Mouse (Mus musculus): Measurements from ENCODE around the gene Olfr455. TPM values are rescaled to one million over a fixed set of nuclear protein-coding genes. Genes with fewer than 3 reads are reported as not detected.

Olfr455 gene
- total RNA-seq, 1 experiment, result not detected

DNA sequence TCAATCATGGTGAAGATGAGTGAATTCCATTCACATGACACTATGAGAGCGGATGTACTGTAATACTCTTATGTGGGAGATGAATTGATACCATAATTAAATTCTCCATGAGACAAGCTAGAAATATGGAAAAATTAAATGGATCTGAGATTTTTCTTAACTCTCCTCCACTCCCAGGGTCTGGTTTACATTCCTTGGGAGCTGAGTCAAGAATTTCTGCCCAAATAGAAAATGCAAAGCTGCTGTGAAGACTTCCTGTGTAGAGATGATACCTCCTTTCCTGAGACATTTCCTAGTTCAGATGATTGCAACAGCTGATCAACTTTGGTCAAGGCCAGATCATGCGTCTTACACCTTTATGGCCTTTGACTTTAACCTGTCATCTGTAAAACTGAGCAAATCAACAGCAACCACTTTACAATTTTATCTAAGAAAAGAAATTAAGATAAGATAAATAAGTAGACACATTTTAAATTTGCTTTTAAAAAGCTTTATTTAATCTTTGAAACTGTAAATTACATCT lies 18.8 kb upstream of the Olfr455 start:
- Histone ChIP-seq H3K36me3 (ENCODE audit: control insufficient read depth, insufficient read depth, low read length, poor library complexity, severe bottlenecking) (no peaks in the 10 kb centered on the region), H3K4me1 (ENCODE audit: control insufficient read depth in 2 of 2, insufficient read depth in 2 of 2, low read length in 2 of 2, poor library complexity in 1 of 2) (no peaks in the 10 kb centered on the region), H3K27ac (ENCODE audit: insufficient read depth, low read depth, low read length, poor library complexity, severe bottlenecking) (no peak overlapping the region), H3K9ac (ENCODE audit: insufficient read depth, low read depth, low read length, poor library complexity, severe bottlenecking) (no peak overlapping the region), H3K4me3 (ENCODE audit: insufficient read depth in 1 of 2, low read depth in 1 of 2, low read length in 2 of 2, poor library complexity in 1 of 2, severe bottlenecking in 1 of 2) (no peak overlapping the region), H3K9me3 (ENCODE audit: control insufficient read depth, insufficient read depth, low read depth, low read length) (no peaks in the 10 kb centered on the region)
- in situ Hi-C loops (cut with MboI; ENCODE audit: low sequenced_read_pairs in 2 of 2, unreplicated experiment in 2 of 2), result no loop called here
- no peak for DNase-seq (ENCODE audit: low read depth, low spot score)
- no peak for TF ChIP-seq ZNF384 (IDR thresholded peaks at IDR 0.05; ENCODE audit: low read depth, low read length)
- TF ChIP-seq MAFK (IDR thresholded peaks at IDR 0.05; ENCODE audit: insufficient read depth, low read depth, low read length), result no peak
- TF ChIP-seq HCFC1 (IDR thresholded peaks at IDR 0.05; ENCODE audit: borderline replicate concordance, insufficient read depth, low read length), result no peak
- TF ChIP-seq CHD2 (IDR thresholded peaks at IDR 0.05; ENCODE audit: low read depth, low read length), result no peak
- no peak for TF ChIP-seq ZC3H11A (IDR thresholded peaks at IDR 0.05; ENCODE audit: borderline replicate concordance, low read depth, low read length)

DNA sequence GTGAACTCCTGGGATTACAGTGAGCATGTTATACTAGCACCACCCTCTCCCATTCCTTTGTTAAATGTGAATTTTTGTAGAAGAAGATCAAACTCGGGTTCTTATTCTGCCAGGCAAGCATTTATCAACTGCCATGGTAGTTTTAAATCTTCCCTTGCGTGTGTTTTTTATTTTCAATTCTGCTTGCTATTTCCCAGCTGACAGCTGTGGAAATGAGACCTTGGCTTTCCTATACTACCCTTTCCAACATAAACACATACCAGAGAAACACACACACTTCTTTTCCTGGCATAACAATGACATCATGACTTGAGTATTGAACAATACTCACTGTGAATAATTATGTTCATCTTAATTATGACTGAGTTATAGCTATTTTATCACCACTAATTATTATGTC lies 14.9 kb upstream of the Olfr455 start:
- Histone ChIP-seq H3K27ac (ENCODE audit: insufficient read depth, low read depth, low read length, poor library complexity, severe bottlenecking) (no peak overlapping the region), H3K9me3 (ENCODE audit: control insufficient read depth, insufficient read depth, low read depth, low read length) (no peaks in the 10 kb centered on the region), H3K36me3 (ENCODE audit: control insufficient read depth, insufficient read depth, low read length, poor library complexity, severe bottlenecking) (no peaks in the 10 kb centered on the region), H3K4me3 (ENCODE audit: insufficient read depth in 1 of 2, low read depth in 1 of 2, low read length in 2 of 2, poor library complexity in 1 of 2, severe bottlenecking in 1 of 2) (no peak overlapping the region), H3K9ac (ENCODE audit: insufficient read depth, low read depth, low read length, poor library complexity, severe bottlenecking) (no peak overlapping the region), H3K4me1 (ENCODE audit: control insufficient read depth in 2 of 2, insufficient read depth in 2 of 2, low read length in 2 of 2, poor library complexity in 1 of 2) (no peaks in the 10 kb centered on the region)
- in situ Hi-C loops (cut with MboI; ENCODE audit: low sequenced_read_pairs in 2 of 2, unreplicated experiment in 2 of 2), result no loop called here
- DNase-seq (ENCODE audit: low read depth, low spot score), result no peak
- TF ChIP-seq MAFK (IDR thresholded peaks at IDR 0.05; ENCODE audit: insufficient read depth, low read depth, low read length), result no peak
- TF ChIP-seq ZC3H11A (IDR thresholded peaks at IDR 0.05; ENCODE audit: borderline replicate concordance, low read depth, low read length), result no peak
- no peak for TF ChIP-seq CHD2 (IDR thresholded peaks at IDR 0.05; ENCODE audit: low read depth, low read length)
- TF ChIP-seq ZNF384 (IDR thresholded peaks at IDR 0.05; ENCODE audit: low read depth, low read length), result no peak
- TF ChIP-seq HCFC1 (IDR thresholded peaks at IDR 0.05; ENCODE audit: borderline replicate concordance, insufficient read depth, low read length), result no peak

DNA sequence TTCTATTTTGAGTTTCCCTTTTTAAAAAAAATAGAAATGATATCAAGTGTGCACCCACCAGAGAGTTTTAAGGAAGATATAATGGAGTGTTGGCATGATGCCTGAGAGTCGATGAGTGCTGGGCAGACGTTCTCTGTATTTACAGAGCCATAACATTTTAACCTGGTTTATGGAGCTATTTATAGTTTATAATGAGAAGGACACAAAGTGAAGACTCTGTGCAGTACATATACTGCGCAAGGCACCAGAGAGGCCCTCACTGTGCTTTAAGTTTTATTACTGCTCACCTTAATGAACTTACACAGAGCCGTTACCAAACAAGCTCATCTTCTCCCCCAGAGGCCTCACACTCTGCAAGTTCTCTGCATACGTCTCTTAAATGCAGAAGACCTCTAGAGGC lies 13.5 kb upstream of the Olfr455 start:
- TF ChIP-seq MAFK (IDR thresholded peaks at IDR 0.05; ENCODE audit: insufficient read depth, low read depth, low read length), result no peak
- no peak for TF ChIP-seq ZNF384 (IDR thresholded peaks at IDR 0.05; ENCODE audit: low read depth, low read length)
- no peak for TF ChIP-seq ZC3H11A (IDR thresholded peaks at IDR 0.05; ENCODE audit: borderline replicate concordance, low read depth, low read length)
- no peak for TF ChIP-seq CHD2 (IDR thresholded peaks at IDR 0.05; ENCODE audit: low read depth, low read length)
- no peak for TF ChIP-seq HCFC1 (IDR thresholded peaks at IDR 0.05; ENCODE audit: borderline replicate concordance, insufficient read depth, low read length)
- in situ Hi-C loops (cut with MboI; ENCODE audit: low sequenced_read_pairs in 2 of 2, unreplicated experiment in 2 of 2), result no loop called here
- no peak for DNase-seq (ENCODE audit: low read depth, low spot score)
- H3K4me3 ChIP-seq (ENCODE audit: insufficient read depth in 1 of 2, low read depth in 1 of 2, low read length in 2 of 2, poor library complexity in 1 of 2, severe bottlenecking in 1 of 2), result no peak overlapping the region
- H3K36me3 ChIP-seq (ENCODE audit: control insufficient read depth, insufficient read depth, low read length, poor library complexity, severe bottlenecking), result no peaks in the 10 kb centered on the region
- H3K4me1 ChIP-seq (ENCODE audit: control insufficient read depth in 2 of 2, insufficient read depth in 2 of 2, low read length in 2 of 2, poor library complexity in 1 of 2), result no peaks in the 10 kb centered on the region
- no peak overlapping the region for H3K9ac ChIP-seq (ENCODE audit: insufficient read depth, low read depth, low read length, poor library complexity, severe bottlenecking)
- H3K27ac ChIP-seq (ENCODE audit: insufficient read depth, low read depth, low read length, poor library complexity, severe bottlenecking), result no peak overlapping the region
- no peaks in the 10 kb centered on the region for H3K9me3 ChIP-seq (ENCODE audit: control insufficient read depth, insufficient read depth, low read depth, low read length)

DNA sequence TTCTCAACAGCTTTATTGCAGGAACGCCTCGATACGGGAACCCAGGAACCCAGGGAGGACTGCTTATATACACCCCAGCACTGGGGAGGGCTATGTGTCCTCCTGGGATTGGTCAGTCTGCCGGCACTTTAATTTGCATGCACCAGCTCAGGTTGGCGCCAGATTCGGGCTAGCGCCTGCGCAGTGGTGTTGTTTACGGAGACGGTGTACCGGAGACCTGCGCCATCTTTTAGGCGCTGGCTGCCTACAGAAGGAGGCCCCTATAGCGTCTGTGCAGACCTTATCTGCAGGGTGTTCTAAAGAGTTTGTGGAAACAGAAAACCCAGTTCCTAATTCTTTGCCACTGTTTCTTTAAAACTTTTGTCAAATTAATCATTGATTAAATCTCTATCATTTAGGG lies 11.3 kb upstream of the Olfr455 start:
- in situ Hi-C loops (cut with MboI; ENCODE audit: low sequenced_read_pairs in 2 of 2, unreplicated experiment in 2 of 2), result no loop called here

DNA sequence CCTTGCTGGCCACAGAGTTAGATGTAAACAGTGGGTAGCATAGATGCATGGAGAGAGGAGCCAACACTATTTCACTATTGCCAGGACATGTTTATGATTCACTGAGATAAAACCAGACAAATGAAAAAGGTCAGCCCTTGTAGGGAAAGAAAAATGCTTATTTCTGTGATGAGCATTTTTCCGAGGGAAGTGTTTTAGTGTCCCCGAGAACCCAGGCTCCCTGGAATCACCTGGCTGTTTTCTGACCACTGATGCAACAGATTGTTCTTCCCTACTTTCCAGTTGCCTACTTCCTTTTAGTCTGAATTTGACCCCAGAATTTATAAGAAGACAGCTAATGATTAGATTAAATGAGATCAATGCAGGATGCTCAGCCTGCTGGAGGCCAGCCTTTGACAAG lies 1.2 kb downstream of the Olfr455 start:
- no peak overlapping the region for H3K4me3 ChIP-seq (ENCODE audit: insufficient read depth in 1 of 2, low read depth in 1 of 2, low read length in 2 of 2, poor library complexity in 1 of 2, severe bottlenecking in 1 of 2)
- in situ Hi-C loops (cut with MboI; ENCODE audit: low sequenced_read_pairs in 2 of 2, unreplicated experiment in 2 of 2), result no loop called here
- DNase-seq (ENCODE audit: low read depth, low spot score), result no peak
- no peak overlapping the region for H3K9ac ChIP-seq (ENCODE audit: insufficient read depth, low read depth, low read length, poor library complexity, severe bottlenecking)
- no peaks in the 10 kb centered on the region for H3K9me3 ChIP-seq (ENCODE audit: control insufficient read depth, insufficient read depth, low read depth, low read length)
- no peaks in the 10 kb centered on the region for H3K36me3 ChIP-seq (ENCODE audit: control insufficient read depth, insufficient read depth, low read length, poor library complexity, severe bottlenecking)
- no peak for TF ChIP-seq MAFK (IDR thresholded peaks at IDR 0.05; ENCODE audit: insufficient read depth, low read depth, low read length)
- TF ChIP-seq ZC3H11A (IDR thresholded peaks at IDR 0.05; ENCODE audit: borderline replicate concordance, low read depth, low read length), result no peak
- TF ChIP-seq ZNF384 (IDR thresholded peaks at IDR 0.05; ENCODE audit: low read depth, low read length), result no peak
- no peak for TF ChIP-seq HCFC1 (IDR thresholded peaks at IDR 0.05; ENCODE audit: borderline replicate concordance, insufficient read depth, low read length)
- no peak for TF ChIP-seq CHD2 (IDR thresholded peaks at IDR 0.05; ENCODE audit: low read depth, low read length)
- H3K4me1 ChIP-seq (ENCODE audit: control insufficient read depth in 2 of 2, insufficient read depth in 2 of 2, low read length in 2 of 2, poor library complexity in 1 of 2), result no peaks in the 10 kb centered on the region
- no peak overlapping the region for H3K27ac ChIP-seq (ENCODE audit: insufficient read depth, low read depth, low read length, poor library complexity, severe bottlenecking)

More for the DNA sequence above, 11.3 kb upstream of the Olfr455 start:
- no peaks in the 10 kb centered on the region for H3K36me3 ChIP-seq (ENCODE audit: control insufficient read depth, insufficient read depth, low read length, poor library complexity, severe bottlenecking)
- H3K9me3 ChIP-seq (ENCODE audit: control insufficient read depth, insufficient read depth, low read depth, low read length), result no peaks in the 10 kb centered on the region
- H3K9ac ChIP-seq (ENCODE audit: insufficient read depth, low read depth, low read length, poor library complexity, severe bottlenecking), result no peak overlapping the region
- TF ChIP-seq MAFK (IDR thresholded peaks at IDR 0.05; ENCODE audit: insufficient read depth, low read depth, low read length), result no peak
- no peak for TF ChIP-seq HCFC1 (IDR thresholded peaks at IDR 0.05; ENCODE audit: borderline replicate concordance, insufficient read depth, low read length)
- TF ChIP-seq ZNF384 (IDR thresholded peaks at IDR 0.05; ENCODE audit: low read depth, low read length), result no peak
- TF ChIP-seq ZC3H11A (IDR thresholded peaks at IDR 0.05; ENCODE audit: borderline replicate concordance, low read depth, low read length), result no peak
- no peak for TF ChIP-seq CHD2 (IDR thresholded peaks at IDR 0.05; ENCODE audit: low read depth, low read length)
- no peak overlapping the region for H3K4me3 ChIP-seq (ENCODE audit: insufficient read depth in 1 of 2, low read depth in 1 of 2, low read length in 2 of 2, poor library complexity in 1 of 2, severe bottlenecking in 1 of 2)
- no peak overlapping the region for H3K27ac ChIP-seq (ENCODE audit: insufficient read depth, low read depth, low read length, poor library complexity, severe bottlenecking)
- no peak for DNase-seq (ENCODE audit: low read depth, low spot score)
- no peaks in the 10 kb centered on the region for H3K4me1 ChIP-seq (ENCODE audit: control insufficient read depth in 2 of 2, insufficient read depth in 2 of 2, low read length in 2 of 2, poor library complexity in 1 of 2)

All from ES-E14 (cell line).